Mouse (Mus musculus) heart, postnatal 25 days (tissue): ENCODE results near the gene Ubn2. TPM values are rescaled to one million over a fixed set of nuclear protein-coding genes. Genes with fewer than 3 reads are reported as not detected.
"Not testable (repeated sequence)": the region's sequence is repeated elsewhere in the genome, so short reads cannot be mapped to it uniquely, and the experiment has no call there.

ENCODE experiments used
- DNase-seq: peaks from one replicate; pipeline ENCODE4 v3.0.0; 2022; ENCODE audit warnings: low spot score
- intact Hi-C: fragments of 180-260 bp; cut with DNase I; formaldehyde crosslinking; loops from one replicate; pipeline ENCODE4 v1.15.1; 2025
- total RNA-seq, 2 experiments: library from RNA; stranded (reverse); gene quantifications; 2 replicates each; pipeline ENCODE4 v1.2.3; 2021

Gene Ubn2
- total RNA-seq, 2 experiments from 2014 or later = 20.7 to 21.5 TPM

DNA sequence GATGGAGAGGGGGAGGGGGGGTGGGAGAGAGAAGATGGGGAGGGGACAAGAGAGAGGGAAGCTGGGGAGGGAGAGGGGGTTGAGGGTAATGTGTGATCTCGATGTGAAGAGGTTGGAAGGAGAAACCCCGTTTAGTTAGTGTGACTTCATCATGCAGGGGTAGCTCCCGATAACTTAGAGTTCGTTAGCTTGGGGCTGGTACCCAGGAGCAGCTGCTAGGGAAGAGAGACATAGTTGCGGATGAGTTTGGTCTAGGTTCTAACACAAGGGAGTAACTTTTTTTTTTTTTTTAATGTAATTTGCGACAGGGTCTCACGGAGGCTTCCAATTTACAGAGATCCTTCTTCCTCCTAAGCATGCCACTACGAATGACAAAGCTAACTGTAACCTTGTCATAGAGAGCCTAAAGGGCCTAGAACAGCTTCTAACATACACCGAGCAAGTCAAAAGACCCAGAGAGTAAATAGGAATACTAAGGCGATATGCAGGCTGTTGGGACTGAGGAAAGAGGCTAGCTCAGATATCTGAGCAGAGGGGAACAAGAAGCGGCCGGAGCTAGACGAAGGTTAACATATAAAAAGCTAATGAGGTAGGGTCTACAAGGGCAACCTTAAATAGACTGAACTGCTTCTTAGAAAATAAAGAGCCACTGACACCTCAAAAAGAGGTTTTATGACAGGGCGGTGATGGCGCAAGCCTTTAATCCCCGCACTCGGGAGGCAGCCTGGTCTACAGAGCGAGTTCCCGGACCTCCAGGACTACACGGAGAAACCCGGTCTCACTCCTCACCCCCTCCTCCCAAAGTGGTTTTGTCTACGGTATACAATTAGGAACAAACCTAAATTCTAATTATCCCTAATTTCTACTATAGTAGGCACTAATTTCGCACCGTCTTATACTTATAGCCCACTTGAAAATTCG, 99.0 kb downstream of the Ubn2 start:
- no peak for DNase-seq
- intact Hi-C loops = loop anchor here (5.0 to 10.0 kb wide), 3 partner anchors 100 to 342 kb away; partner anchors contain the start of genes Hipk2, Tbxas1, Ttc26 and Ubn2

- intact Hi-C loops = loop anchor here (5.0 to 10.0 kb wide), 3 partner anchors 101 to 341 kb away; partner anchors contain the start of genes Hipk2, Tbxas1, Ttc26 and Ubn2
- DNase-seq = peak; percentile 98
These were observed 100.0 kb downstream of the Ubn2 start, which contains the start of gene Fmc1 for GRCm38 (mm10) chr6:38533428-38534405. Fmc1 (plus strand) TSS chr6:38533502.

- intact Hi-C loops = loop anchor here (1.0 to 10.0 kb wide), 4 partner anchors 14 to 340 kb away; partner anchors contain the start of genes Hipk2, Tbxas1, Ttc26 and Ubn2
- peak; percentile 90 for DNase-seq
These were observed 101.1 kb downstream of the Ubn2 start for GRCm38 (mm10) chr6:38534640-38535365.

DNA sequence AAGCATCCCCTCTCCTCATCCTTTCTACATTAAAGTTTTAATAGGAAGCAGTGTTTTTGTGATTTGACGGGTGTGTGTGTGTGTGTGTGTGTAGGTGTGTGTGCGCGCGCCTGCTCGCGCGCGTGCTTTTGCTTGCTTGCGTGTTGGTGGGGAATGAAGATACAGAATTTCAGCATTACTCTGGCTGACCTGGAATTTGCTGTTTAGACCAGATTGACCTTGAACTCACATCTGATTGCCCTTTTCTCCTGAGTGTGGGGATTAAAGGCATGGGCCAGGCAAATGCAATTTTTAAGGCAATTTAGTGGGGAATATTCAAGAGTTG, 101.6 kb downstream of the Ubn2 start:
- intact Hi-C loops = loop anchor here (1.0 to 10.0 kb wide), 2 partner anchors 14 to 339 kb away; partner anchors contain the start of genes Hipk2 and Tbxas1
- no peak for DNase-seq

GRCm38 (mm10) chr6:38535788-38536187, 102.0 kb downstream of the Ubn2 start:
- no peak for DNase-seq
- intact Hi-C loops = loop anchor here (1.0 to 10.0 kb wide), 2 partner anchors 14 to 339 kb away; partner anchors contain the start of genes Hipk2 and Tbxas1

GRCm38 (mm10) chr6:38544141-38544540, 110.4 kb downstream of the Ubn2 start:
- intact Hi-C loops, DNase-seq: not testable (repeated sequence)

DNA sequence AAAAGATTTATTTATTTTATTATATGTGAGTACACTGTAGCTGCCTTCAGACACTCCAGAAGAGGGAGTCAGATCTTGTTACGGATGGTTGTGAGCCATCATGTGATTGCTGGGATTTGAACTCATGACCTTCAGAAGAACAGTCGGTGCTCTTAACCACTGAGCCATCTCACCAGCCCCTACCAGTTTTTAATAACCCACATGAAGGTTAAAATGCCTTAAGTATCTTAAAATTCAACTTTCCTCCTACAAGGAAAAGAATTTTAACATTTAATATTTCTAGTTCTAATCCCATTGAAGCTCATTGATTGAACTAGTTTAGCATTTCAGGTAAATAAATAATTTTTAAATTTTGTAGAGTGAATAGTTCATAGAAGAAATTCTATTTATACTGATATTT, 113.3 kb downstream of the Ubn2 start:
- DNase-seq, intact Hi-C loops: not testable (repeated sequence)

DNA sequence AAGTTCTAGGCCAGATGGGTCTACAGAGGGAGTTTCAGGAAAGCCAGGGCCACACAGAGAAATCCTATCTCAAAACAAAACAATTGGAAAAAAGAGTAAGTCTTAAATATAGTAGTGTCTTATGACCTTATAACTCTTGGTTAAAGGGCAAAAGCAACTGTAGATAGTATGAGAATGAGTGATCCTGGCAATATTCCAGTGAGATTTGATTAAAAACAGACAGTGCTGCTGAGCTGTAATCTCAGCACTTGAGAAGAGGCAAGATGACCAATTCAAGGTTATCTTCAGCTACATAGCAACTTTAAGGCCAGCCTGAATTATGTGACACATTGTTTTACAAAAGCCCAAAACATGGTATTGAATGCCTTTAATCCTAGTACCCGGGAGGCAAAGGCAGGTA, 114.0 kb downstream of the Ubn2 start:
- no peak for DNase-seq
- intact Hi-C loops = no loop called here

GRCm38 (mm10) chr6:38548595-38548994, 114.8 kb downstream of the Ubn2 start:
- DNase-seq, intact Hi-C loops: not testable (repeated sequence)

GRCm38 (mm10) chr6:38549840-38550239, 116.1 kb downstream of the Ubn2 start:
- not testable (repeated sequence) for DNase-seq
- intact Hi-C loops = loop anchor here (1.0 to 5.0 kb wide), 2 partner anchors 15 to 657 kb away; partner anchors contain the start of gene Kdm7a

DNA sequence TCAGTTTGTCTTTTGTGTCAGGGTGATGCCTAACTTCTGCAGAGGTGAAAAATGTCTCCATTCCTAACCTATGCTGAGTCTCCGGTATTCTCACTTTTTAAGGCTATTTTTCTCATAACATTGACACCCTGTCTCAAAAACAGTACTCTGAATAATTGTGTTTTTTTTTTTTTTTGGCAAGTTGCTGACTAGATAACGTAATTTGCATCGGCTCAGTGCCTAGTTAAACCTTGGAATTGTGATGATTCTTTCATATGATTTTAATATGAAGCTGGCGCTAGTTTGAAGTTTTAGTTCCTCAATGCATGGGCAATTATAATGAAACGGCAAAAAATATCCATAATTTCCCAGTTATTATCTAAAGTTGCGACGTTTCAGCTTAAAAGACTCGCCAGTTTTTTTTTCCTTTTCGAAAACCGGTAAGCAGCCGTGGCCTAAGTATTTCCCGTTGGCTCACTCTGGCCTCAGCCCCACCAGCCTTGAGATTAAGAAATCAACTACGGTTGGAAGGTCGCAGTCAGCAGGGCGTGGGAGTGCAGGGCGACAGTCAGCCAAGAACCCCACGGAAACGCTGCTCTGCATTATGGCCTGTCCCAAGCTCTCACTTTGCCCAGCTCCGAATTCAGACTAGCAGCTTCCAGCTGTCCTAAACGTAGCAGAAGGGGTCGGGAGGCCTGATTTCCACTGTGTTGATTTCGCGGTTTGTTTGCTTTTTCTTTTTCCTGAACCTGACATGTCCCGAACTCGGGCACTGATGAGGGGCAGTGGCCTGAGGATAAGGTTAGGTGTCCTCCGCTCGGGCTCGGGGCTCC, 116.7 kb downstream of the Ubn2 start:
- peak; percentile 72 for DNase-seq
- intact Hi-C loops = loop anchor here (5.0 kb wide), 1 partner anchor 657 kb away; the partner anchor contains the start of gene Kdm7a

GRCm38 (mm10) chr6:38551062-38551988, 117.6 kb downstream of the Ubn2 start, which contains the start of gene Luc7l2:
Luc7l2 (plus strand) TSS chr6:38551334.
- peak; percentile 93 for DNase-seq
- intact Hi-C loops = loop anchor here (5.0 kb wide), 1 partner anchor 656 kb away; the partner anchor contains the start of gene Kdm7a

DNA sequence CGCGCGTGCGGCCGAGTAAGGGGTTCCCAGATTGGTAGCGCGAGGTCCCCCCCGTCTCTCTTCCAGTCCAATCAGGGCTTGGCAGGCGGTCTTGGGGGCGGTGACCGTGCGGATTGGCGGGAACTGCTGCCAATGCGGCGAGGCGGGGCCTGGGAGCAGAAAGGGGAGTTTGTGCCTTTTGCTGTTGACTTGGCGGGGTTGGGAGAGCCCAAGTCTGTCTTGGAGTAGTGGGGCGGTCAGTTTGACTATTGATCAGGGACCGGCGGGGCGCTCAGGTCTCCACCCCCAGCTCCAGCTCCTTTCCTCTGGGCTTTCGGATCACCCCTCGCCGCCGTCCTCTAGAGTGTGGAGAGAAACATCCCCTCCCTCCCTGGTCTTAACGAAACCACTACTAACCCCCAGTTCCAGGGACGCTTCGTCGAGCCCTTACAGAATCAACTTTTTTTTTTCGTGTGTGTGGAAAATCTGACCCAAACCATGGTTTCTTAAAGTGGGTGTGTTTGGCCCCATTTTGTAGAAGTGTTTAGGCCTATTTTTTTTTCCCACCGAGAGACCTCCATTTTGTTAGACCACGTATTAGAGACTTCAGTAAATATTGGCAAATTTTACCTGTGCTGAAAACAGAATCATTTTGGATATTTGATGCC, 118.4 kb downstream of the Ubn2 start:
- peak; percentile 98 for DNase-seq
- intact Hi-C loops = loop anchor here (5.0 kb wide), 1 partner anchor 655 kb away; the partner anchor contains the start of gene Kdm7a

DNA sequence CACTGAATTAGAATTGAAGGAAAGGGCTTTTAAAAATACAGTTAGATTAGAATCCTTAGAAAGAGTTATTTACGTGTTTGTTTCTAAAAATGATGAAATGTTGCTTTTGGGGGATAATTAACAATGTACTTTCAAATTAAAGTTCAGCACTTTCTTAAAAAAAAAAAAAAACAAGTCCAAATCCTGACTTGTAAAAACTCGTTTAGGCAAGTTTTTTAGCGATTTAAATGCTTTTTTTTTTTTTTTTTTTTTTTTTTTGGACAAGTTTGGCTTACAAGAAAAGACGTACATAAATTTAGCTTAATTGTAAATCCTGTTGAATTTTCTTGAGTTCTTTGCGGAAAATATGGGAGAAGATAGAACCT, 118.9 kb downstream of the Ubn2 start:
- no peak for DNase-seq
- intact Hi-C loops = loop anchor here (5.0 kb wide), 1 partner anchor 655 kb away; the partner anchor contains the start of gene Kdm7a
